Mouse (Mus musculus) splenic B cell, adult 2 months (primary cell): ENCODE results near the gene Tle1.

Experiments
- DNase-seq: peaks from one replicate; pipeline ENCODE4 v3.0.0-alpha.2; 2011; ENCODE audit warnings: low read depth, low spot score
- H3K27me3 ChIP-seq: 2 replicates; pipeline ENCODE4 v1.6.1; 2012; ENCODE audit warnings: mild to moderate bottlenecking, low read length, moderate library complexity, mixed read lengths; ENCODE audit not compliant: control insufficient read depth, poor library complexity, insufficient read depth, severe bottlenecking
- H3K36me3 ChIP-seq: 2 replicates; pipeline ENCODE4 v1.6.1; 2012; ENCODE audit warnings: mild to moderate bottlenecking, low read length, moderate library complexity, mixed read lengths; ENCODE audit not compliant: control insufficient read depth, poor library complexity, insufficient read depth, severe bottlenecking

The Tle1 gene

GRCm38 (mm10) chr4:72139475-72140120 is 61.1 kb downstream of the Tle1 start:
- DNase-seq = no peak
- Histone ChIP-seq H3K27me3 (no peaks in the 10 kb centered on the region), H3K36me3 (no peaks in the 10 kb centered on the region; the same call in 1 of the 2 replicates)

- DNase-seq = no peak
- H3K36me3 ChIP-seq = no peaks in the 10 kb centered on the region; the same call in 1 of the 2 replicates
- no peaks in the 10 kb centered on the region for H3K27me3 ChIP-seq
Observed at GRCm38 (mm10) chr4:72138264-72139080, 62.2 kb downstream of the Tle1 start.

DNA sequence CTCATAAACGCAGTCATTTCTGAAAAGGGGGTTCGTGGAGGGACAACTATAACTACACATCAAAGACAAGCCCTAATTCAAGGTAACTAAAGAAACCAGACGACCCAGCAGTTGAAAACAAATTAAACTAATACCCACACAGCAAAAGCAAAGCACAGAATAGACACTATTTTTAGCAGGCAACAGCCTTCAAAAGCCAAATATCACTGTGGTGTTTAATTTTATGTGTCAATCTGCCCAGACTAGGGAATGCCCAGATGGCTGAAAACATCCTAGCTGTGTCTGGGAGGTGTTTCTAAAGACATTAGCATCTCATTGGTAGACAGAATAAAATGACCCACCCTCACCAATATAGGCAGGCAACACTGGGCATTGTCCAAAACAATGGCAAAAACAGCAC is 68.1 kb downstream of the Tle1 start:
- DNase-seq = no peak
- H3K27me3 ChIP-seq = no peaks in the 10 kb centered on the region
- no peaks in the 10 kb centered on the region for H3K36me3 ChIP-seq

- DNase-seq = no peak
- no peaks in the 10 kb centered on the region for H3K27me3 ChIP-seq
Observed at GRCm38 (mm10) chr4:72127596-72127995, 73.1 kb downstream of the Tle1 start.

GRCm38 (mm10) chr4:72124790-72125189 is 75.9 kb downstream of the Tle1 start:
- Histone ChIP-seq H3K36me3 (no peaks in the 10 kb centered on the region), H3K27me3 (no peaks in the 10 kb centered on the region)
- DNase-seq = no peak

More at GRCm38 (mm10) chr4:72127596-72127995, 73.1 kb downstream of the Tle1 start:
- H3K36me3 ChIP-seq = no peaks in the 10 kb centered on the region

- H3K27me3 ChIP-seq = no peaks in the 10 kb centered on the region
- H3K36me3 ChIP-seq = no peaks in the 10 kb centered on the region
- no peak for DNase-seq
Observed at GRCm38 (mm10) chr4:72122837-72123236, 77.9 kb downstream of the Tle1 start.

DNA sequence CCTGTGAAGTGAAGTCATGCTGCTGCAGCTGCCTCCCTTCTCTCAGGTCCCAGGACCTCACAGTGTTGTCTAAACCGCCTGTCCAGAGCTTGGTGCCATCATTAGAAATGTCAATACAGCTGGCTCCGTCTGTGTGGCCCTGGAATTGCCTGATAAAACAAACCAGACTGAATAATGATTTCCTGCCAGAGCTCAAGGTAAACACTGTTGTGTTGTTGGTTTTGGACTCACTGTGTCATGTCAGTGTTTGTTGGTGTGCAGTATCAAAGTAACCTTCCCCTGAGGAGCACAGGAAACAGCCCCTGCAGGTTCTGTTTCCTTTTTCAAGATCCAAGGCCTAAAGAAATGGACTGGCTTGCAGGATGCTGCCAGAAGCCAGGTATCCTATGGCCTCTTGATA is 78.4 kb downstream of the Tle1 start:
- no peak for DNase-seq
- H3K27me3 ChIP-seq = no peaks in the 10 kb centered on the region
- no peaks in the 10 kb centered on the region for H3K36me3 ChIP-seq

- Histone ChIP-seq H3K36me3 (no peaks in the 10 kb centered on the region), H3K27me3 (no peaks in the 10 kb centered on the region)
- no peak for DNase-seq
Observed at GRCm38 (mm10) chr4:72120050-72120449, 80.7 kb downstream of the Tle1 start.

GRCm38 (mm10) chr4:72105702-72106101 is 95.0 kb downstream of the Tle1 start:
- H3K36me3 ChIP-seq = no peaks in the 10 kb centered on the region
- no peak for DNase-seq

GRCm38 (mm10) chr4:72104186-72104585 is 96.5 kb downstream of the Tle1 start:
- no peak for DNase-seq
- no peaks in the 10 kb centered on the region for H3K27me3 ChIP-seq
- no peaks in the 10 kb centered on the region for H3K36me3 ChIP-seq

More at GRCm38 (mm10) chr4:72105702-72106101, 95.0 kb downstream of the Tle1 start:
- H3K27me3 ChIP-seq = no peaks in the 10 kb centered on the region

DNA sequence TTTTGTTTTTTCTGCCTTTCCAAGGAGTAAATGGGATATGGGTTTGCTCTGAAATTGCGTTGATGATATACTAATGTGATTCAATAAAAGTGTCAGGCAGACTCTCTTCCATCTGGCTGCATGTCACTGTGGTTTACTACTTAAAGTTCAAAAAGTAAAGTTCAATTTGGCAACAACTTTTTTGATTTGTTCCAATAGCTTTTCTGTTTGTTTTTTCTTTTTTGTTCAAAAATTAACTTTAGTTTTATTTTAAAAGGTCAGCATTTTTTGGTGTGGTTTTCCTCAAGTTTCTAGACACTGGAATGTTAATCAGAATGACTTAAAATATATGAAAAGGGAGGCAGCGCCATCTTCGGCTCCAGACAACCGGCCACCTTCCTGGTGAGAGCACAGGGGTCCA is 112.9 kb downstream of the Tle1 start:
- no peaks in the 10 kb centered on the region for H3K36me3 ChIP-seq
- DNase-seq = no peak
- H3K27me3 ChIP-seq = no peaks in the 10 kb centered on the region

DNA sequence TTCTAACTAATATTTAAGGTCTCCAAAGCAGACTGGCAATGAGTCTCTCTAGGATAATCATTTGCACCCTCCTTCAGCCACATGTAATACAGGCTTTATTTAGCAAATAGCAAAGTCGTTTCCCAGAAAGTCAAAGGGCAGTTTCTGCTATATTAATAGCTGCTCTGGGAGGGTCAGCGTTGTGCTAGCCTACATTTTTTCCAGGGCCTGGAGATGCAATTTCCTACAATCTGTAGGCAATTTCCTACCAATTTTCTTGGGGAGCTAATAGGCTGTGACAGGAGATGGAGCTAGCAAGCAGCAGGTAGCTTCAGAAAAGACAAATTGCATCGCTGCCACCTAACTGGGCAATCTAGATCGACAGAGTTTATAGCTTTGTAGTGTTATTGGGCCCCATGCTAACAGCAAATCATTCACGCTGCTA is 131.6 kb downstream of the Tle1 start:
- no peaks in the 10 kb centered on the region for H3K36me3 ChIP-seq
- DNase-seq = no peak
- no peaks in the 10 kb centered on the region for H3K27me3 ChIP-seq

DNA sequence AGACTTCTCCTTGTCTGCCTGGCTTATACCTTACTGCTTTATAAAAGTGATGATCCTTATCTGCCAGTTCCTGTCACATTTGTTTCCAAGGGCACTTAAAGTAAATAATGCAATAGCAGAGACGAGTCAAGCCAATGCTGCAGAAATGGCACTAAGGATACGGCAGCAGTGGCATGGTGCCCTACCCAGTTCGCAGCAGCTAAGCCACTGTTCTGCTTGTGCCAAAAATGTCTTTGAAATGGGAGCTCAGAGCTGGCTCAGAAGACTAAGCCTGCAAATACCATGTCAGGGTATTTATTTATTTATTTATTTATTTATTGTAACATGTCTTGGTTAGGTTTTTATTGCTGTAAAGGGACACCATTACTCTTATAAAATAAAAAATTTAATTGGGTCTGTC is 132.8 kb downstream of the Tle1 start:
- Histone ChIP-seq H3K36me3 (no peaks in the 10 kb centered on the region), H3K27me3 (no peaks in the 10 kb centered on the region)
- no peak for DNase-seq
